Mouse (Mus musculus) CD4-positive helper T cell, adult 2 months (primary cell): Measurements from ENCODE around the gene Golga7b.

ENCODE experiments used
- DNase-seq: peaks from one replicate; pipeline ENCODE4 v3.0.0-alpha.2; 2012; ENCODE audit warnings: low read depth, missing footprints, low spot score

Golga7b gene

DNA sequence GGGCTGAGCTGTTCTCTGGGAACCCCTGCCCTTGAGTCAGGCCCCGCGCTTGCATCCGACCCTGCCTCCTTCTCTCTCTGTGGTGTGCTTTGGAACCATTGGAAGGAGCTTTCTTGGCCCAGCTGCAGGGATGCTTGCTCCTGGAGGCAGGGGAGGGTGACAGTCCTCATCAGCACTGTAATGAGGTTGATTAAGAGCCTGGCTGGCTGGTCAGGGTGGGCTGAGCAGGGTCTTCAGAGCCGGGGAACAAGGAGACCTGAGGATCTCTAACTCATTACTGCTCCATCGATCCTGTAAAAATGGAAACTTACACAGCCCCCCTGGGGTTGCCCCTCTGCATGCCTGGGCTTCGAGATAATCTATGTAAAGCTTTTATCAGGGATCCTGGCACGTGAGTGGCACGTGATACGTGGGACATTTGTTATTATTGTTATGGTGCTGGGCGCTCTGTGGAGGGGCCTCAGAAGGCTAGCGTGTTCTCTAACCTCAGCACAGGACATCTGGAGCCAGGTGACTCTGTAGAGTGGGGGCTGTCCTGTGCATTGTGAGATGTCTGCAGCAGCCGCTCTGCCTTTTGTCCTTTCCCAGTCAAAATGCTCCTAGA, 55.9 kb downstream of the Golga7b start:
- no peak for DNase-seq

GRCm38 (mm10) chr19:42304506-42304905, 57.1 kb downstream of the Golga7b start:
- no peak for DNase-seq

DNA sequence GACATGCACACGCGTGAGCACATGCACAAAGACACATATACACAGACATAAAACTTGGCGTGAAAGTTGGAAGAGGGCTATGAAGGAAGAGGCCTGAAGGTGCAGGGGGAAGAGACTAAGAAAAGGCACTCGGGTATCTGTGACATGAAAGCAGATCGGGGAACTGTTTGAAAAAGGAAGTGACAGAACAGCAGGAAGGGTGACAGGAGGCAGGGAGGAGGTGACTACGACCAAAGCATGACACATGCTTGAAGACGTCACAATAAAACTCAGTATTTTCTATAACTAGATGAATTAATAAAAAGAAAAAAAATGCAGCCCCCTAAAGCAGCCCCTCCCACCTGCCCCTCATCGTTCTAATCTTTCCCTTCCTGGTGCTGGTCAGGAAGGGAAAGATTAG, 58.4 kb downstream of the Golga7b start:
- peak; percentile 24 for DNase-seq

GRCm38 (mm10) chr19:42306202-42306601, 58.8 kb downstream of the Golga7b start:
- DNase-seq, result peak; percentile 62

DNA sequence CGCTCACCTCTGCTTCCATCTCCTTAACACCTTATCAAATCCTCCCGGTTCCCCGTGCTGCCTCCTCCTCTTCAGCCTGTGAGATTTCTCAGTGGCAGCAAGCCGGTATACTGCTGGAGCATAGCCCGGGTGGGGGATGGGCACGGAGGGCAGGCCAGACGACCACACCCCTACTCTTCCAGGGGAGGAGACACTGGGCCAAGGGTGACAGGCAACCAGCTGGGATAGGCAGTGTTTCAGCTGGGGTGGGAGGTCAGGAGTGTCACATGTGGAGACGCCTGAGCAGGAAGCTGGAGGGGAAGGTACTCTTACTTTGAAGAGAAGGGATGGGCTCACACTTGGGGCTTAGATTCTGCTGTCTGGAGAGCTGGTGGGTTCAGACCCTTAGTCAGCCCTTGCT, 59.6 kb downstream of the Golga7b start:
- DNase-seq, result no peak

- DNase-seq, result no peak
Measured at GRCm38 (mm10) chr19:42308931-42309330, 61.6 kb downstream of the Golga7b start.

GRCm38 (mm10) chr19:42311332-42311731, 64.0 kb downstream of the Golga7b start:
- DNase-seq, result no peak

- DNase-seq, result no peak
Measured at GRCm38 (mm10) chr19:42312191-42312590, 64.8 kb downstream of the Golga7b start.

GRCm38 (mm10) chr19:42315070-42315679, 67.8 kb downstream of the Golga7b start:
- no peak for DNase-seq

DNA sequence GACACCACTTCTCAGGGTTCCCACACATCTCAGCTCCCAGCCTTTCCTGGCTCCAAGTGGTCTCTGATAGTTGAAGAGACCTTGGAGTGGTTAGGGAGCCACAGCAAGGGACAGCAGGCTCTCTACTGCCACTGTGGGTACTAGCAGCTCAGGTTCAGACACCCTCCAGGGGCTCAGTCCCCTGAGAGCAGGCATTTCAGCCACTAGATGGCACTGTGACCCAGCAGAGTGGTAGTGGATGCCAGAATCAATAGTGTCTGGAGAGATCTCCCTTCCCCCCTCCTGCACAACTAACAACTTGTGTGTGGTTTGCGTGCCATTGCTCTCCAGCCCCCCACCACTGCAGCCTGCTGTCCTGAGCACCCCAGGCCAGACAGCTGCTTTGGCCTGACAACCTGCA, 68.5 kb downstream of the Golga7b start:
- peak; percentile 31 for DNase-seq

GRCm38 (mm10) chr19:42316525-42316924, 69.2 kb downstream of the Golga7b start:
- no peak for DNase-seq

GRCm38 (mm10) chr19:42316998-42317397, 69.6 kb downstream of the Golga7b start:
- no peak for DNase-seq

- no peak for DNase-seq
Measured at GRCm38 (mm10) chr19:42317648-42318425, 70.5 kb downstream of the Golga7b start.
